Mouse (Mus musculus) liver, embryonic 15.5 days (tissue): ENCODE measurements around the gene Ncapg2. TPM values are rescaled to one million over a fixed set of nuclear protein-coding genes. Genes with fewer than 3 reads are reported as not detected.

Experiments
- polyA plus RNA-seq: library from polyadenylated mRNA; unstranded; fragments of >200 nt; fragmentation: Nextera tagmentation; extraction: Ambion mirVana; gene quantifications from 2 replicates; pipeline ENCODE4 v1.2.1, GENCODE M21; 2015

Gene Ncapg2
- polyA plus RNA-seq, 1 experiment from 2014 or later, result 44.1 TPM

Other genes starting within 250 kb of the Ncapg2 start
- 3.1 TPM in 2 replicates for gene Wdr60, start 142.4 kb upstream of the Ncapg2 start, polyA plus RNA-seq
- not detected in 2 replicates for gene Gm11027, start 130.0 kb upstream of the Ncapg2 start, polyA plus RNA-seq
- gene Esyt2, start 124.2 kb upstream of the Ncapg2 start, polyA plus RNA-seq, result 9.0 and 11.6 TPM in 2 replicates
- gene Ptprn2, start 80.3 kb downstream of the Ncapg2 start, polyA plus RNA-seq, result 0.02 TPM in 1 of 2 replicates, not detected in the other